Mouse (Mus musculus) CH12.LX (cell line): ENCODE measurements around the gene Il1f10. TPM values are rescaled to one million over a fixed set of nuclear protein-coding genes. Genes with fewer than 3 reads are reported as not detected.
A peak's percentile ranks its signal among the peaks of the same experiment; 100 is the strongest.

ENCODE experiments used
- DNase-seq: peaks from one replicate; pipeline ENCODE4 v3.0.0-alpha.2; 2013; ENCODE audit errors: extremely low read depth
- H3K27ac ChIP-seq: 2 replicates; pipeline ENCODE4 v1.5.1; 2012; ENCODE audit warnings: low read depth, mild to moderate bottlenecking, control low read depth, moderate library complexity; ENCODE audit not compliant: insufficient read depth
- H3K27me3 ChIP-seq: replicated peaks from 2 replicates; pipeline ENCODE3; 2012; ENCODE audit warnings: inconsistent platforms
- H3K36me3 ChIP-seq, 2 experiments: replicated peaks in 1 of 2; 2 replicates each; pipeline versions ENCODE3 to v1.6.1; 2012; ENCODE audit warnings: inconsistent platforms in 1 of 2, low read length in 1 of 2, mild to moderate bottlenecking in 1 of 2, mixed read lengths in 1 of 2, moderate library complexity in 1 of 2; ENCODE audit not compliant: control insufficient read depth in 1 of 2, insufficient read depth in 1 of 2
- H3K4me1 ChIP-seq, 2 experiments: 2 replicates each; pipeline ENCODE4 v1.6.1; 2012; ENCODE audit warnings: inconsistent platforms in 1 of 2, moderate library complexity in 1 of 2; ENCODE audit not compliant: insufficient read depth in 2 of 2, control insufficient read depth in 1 of 2
- H3K4me2 ChIP-seq: 2 replicates; pipeline ENCODE4 v1.6.1; 2012; ENCODE audit warnings: low read depth, mild to moderate bottlenecking, control low read depth; ENCODE audit not compliant: poor library complexity, insufficient read depth, severe bottlenecking
- H3K4me3 ChIP-seq, 3 experiments: fragments of 150-350 bp in 1 of 3; sonication (generic) in 1 of 3; replicated peaks in 1 of 3; 2 replicates each; pipeline versions ENCODE3 to v1.5.1; 2011 to 2012; ENCODE audit warnings: low read depth in 2 of 3, low read length in 2 of 3, mild to moderate bottlenecking in 2 of 3, moderate library complexity in 2 of 3, control low read depth in 1 of 3, improper control_type of control experiment in 1 of 3, inconsistent platforms in 1 of 3, mixed read lengths in 1 of 3; ENCODE audit not compliant: poor library complexity in 1 of 3
- H3K79me2 ChIP-seq: replicated peaks from 2 replicates; pipeline ENCODE4 v1.6.1; 2012; ENCODE audit warnings: mild to moderate bottlenecking, moderate library complexity; ENCODE audit not compliant: control insufficient read depth, poor library complexity, insufficient read depth, severe bottlenecking; ENCODE audit errors: extremely low read depth
- H3K9ac ChIP-seq: 2 replicates; pipeline ENCODE4 v1.6.1; 2012; ENCODE audit warnings: low read depth, mild to moderate bottlenecking, control low read depth, moderate library complexity; ENCODE audit not compliant: insufficient read depth
- H3K9me3 ChIP-seq: replicated peaks from 2 replicates; pipeline ENCODE3; 2012; ENCODE audit warnings: low read length, inconsistent platforms, mixed read lengths
- BHLHE40 ChIP-seq: IDR thresholded peaks from 2 replicates; pipeline ENCODE4 v1.6.1; 2011; ENCODE audit warnings: mild to moderate bottlenecking, low read depth, low read length, improper control_type of control experiment
- EP300 ChIP-seq: IDR thresholded peaks from 2 replicates; pipeline ENCODE4 v1.6.1; 2011; ENCODE audit warnings: low read length, improper control_type of control experiment
- MYC ChIP-seq: IDR thresholded peaks from 2 replicates; pipeline ENCODE4 v1.6.1; 2011; ENCODE audit warnings: low read depth, mild to moderate bottlenecking, improper control_type of control experiment, low read length
- POLR2A ChIP-seq: IDR thresholded peaks from 2 replicates; pipeline ENCODE4 v1.6.1; 2011; ENCODE audit warnings: low read depth, mild to moderate bottlenecking, improper control_type of control experiment, low read length
- SMC3 ChIP-seq: IDR thresholded peaks from 2 replicates; pipeline ENCODE4 v1.6.1; 2011; ENCODE audit warnings: low read depth, low read length, improper control_type of control experiment
- dilution Hi-C: fragments of 300-500 bp; cut with MboI; formaldehyde crosslinking; loops from 2 replicates; pipeline ENCODE4 v1.14.3; 2020; ENCODE audit warnings: low sequenced_read_pairs; ENCODE audit not compliant: extremely low pct_unique_long_range_greater_than_20kb, extremely low pct_ligation_motif_present
- in situ Hi-C: fragments of 300-500 bp; cut with MboI; formaldehyde crosslinking; loops from 3 replicates; pipeline ENCODE4 v1.14.3; 2019; ENCODE audit warnings: low sequenced_read_pairs, low pct_ligation_motif_present, low pct_unique_long_range_greater_than_20kb, mixed read lengths
- polyA plus RNA-seq: library from polyadenylated mRNA; unstranded; fragments of >175 nt; gene quantifications from 2 replicates; pipeline ENCODE4 v1.2.1, GENCODE M21; 2012; ENCODE audit warnings: low read depth; ENCODE audit not compliant: insufficient read length
- total RNA-seq, 2 experiments: library from RNA; depleted of rRNA; stranded (reverse); fragments of 300-350 nt in 1 of 2; fragments of >200 nt in 1 of 2; gene quantifications; 2 replicates each; pipeline ENCODE4 v1.2.3; 2012 to 2014

Il1f10 gene
- total and polyA plus RNA-seq, 3 experiments: not detected

DNA sequence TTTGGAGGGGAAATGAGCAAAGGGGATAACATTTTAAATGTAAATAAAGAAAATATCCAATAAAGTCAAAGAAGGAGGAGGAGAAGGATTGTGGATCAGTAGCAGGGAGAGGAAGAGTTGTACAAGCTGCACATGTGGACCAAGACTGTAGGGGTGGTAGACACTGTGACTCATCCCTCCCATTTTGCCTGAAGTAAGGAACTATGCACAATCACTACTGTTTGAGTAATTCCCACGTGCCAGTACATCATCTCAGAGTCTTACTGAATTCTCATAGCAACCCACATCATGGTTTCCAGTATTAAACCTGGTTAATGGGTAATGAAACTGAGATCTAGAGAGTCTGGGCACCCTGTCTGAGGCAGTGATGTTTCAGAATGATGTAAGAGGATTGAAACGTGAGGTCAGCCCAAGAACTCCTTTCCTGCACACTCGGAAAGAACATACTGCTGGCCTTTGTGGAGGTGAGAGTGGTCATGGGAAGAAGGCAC, 50.4 kb downstream of the Il1f10 start:
- H3K9ac ChIP-seq: peak overlapping the region; percentile 61; the same call in 1 of the 2 replicates
- H3K9me3 ChIP-seq: no peaks in the 10 kb centered on the region
- in situ Hi-C loops: no loop called here
- TF ChIP-seq EP300 (no peak), POLR2A (no peak), MYC (0 out of 2 replicates have a peak, but pooled peaks have one; percentile 8), BHLHE40 (peak; percentile 82), SMC3 (no peak)
- TF ChIP-seq, all 38 proteins: peak for 2
- peak overlapping the region in 1 of 3 experiments; percentile 4 for H3K4me3 ChIP-seq
- peak overlapping the region; percentile 42; the same call in 1 of the 2 replicates for H3K4me2 ChIP-seq
- dilution Hi-C loops: no loop called here
- peaks cover 12 to 19% of the 10 kb centered on the region in 2 experiments for H3K4me1 ChIP-seq
- H3K36me3 ChIP-seq: no peaks in the 10 kb centered on the region
- no peaks in the 10 kb centered on the region for H3K79me2 ChIP-seq
- no peaks in the 10 kb centered on the region for H3K27me3 ChIP-seq
- no peak for DNase-seq
- no peak overlapping the region for H3K27ac ChIP-seq

Other genes with a start within 250 kb of the Il1f10 start
- 0.42 and 0.64 TPM in 2 replicates for gene Hnmt, start 241.8 kb upstream of the Il1f10 start, total RNA-seq (2012; rRNA removed)
- 0.13 TPM in 1 of 2 replicates, not detected in the other for gene Hnmt, start 241.8 kb upstream of the Il1f10 start, total RNA-seq (2014; rRNA removed)
- gene Hnmt, start 241.8 kb upstream of the Il1f10 start, polyA plus RNA-seq: not detected in 2 replicates
- not detected in 2 replicates for gene Tbpl2, start 194.6 kb upstream of the Il1f10 start, total RNA-seq (2012; rRNA removed)
- not detected in 2 replicates for gene Tbpl2, start 194.6 kb upstream of the Il1f10 start, total RNA-seq (2014; rRNA removed)
- not detected in 2 replicates for gene Tbpl2, start 194.6 kb upstream of the Il1f10 start, polyA plus RNA-seq
- not detected in 2 replicates for gene Il1f8, start 138.0 kb upstream of the Il1f10 start, total RNA-seq (2012; rRNA removed)
- gene Il1f8, start 138.0 kb upstream of the Il1f10 start, total RNA-seq (2014; rRNA removed): 0.26 TPM in 1 of 2 replicates, not detected in the other
- not detected in 2 replicates for gene Il1f8, start 138.0 kb upstream of the Il1f10 start, polyA plus RNA-seq
- gene Il1f9, start 104.7 kb upstream of the Il1f10 start, total RNA-seq (2012; rRNA removed): not detected in 2 replicates
- not detected in 2 replicates for gene Il1f9, start 104.7 kb upstream of the Il1f10 start, total RNA-seq (2014; rRNA removed)
- not detected in 2 replicates for gene Il1f9, start 104.7 kb upstream of the Il1f10 start, polyA plus RNA-seq
- gene Il1f6, start 75.8 kb upstream of the Il1f10 start, total RNA-seq (2012; rRNA removed): 0.17 and 0.25 TPM in 2 replicates
- gene Il1f6, start 75.8 kb upstream of the Il1f10 start, total RNA-seq (2014; rRNA removed): 0.52 TPM in 1 of 2 replicates, not detected in the other
- gene Il1f6, start 75.8 kb upstream of the Il1f10 start, polyA plus RNA-seq: not detected in 2 replicates
- not detected in 2 replicates for gene Il1f5, start 14.2 kb upstream of the Il1f10 start, total RNA-seq (2012; rRNA removed)
- gene Il1f5, start 14.2 kb upstream of the Il1f10 start, total RNA-seq (2014; rRNA removed): not detected in 2 replicates
- gene Il1f5, start 14.2 kb upstream of the Il1f10 start, polyA plus RNA-seq: not detected in 2 replicates
- 0.21 and 0.98 TPM in 2 replicates for gene Il1rn, start 45.7 kb downstream of the Il1f10 start, total RNA-seq (2012; rRNA removed)
- gene Il1rn, start 45.7 kb downstream of the Il1f10 start, total RNA-seq (2014; rRNA removed): 0.54 and 0.71 TPM in 2 replicates
- 0.37 and 0.44 TPM in 2 replicates for gene Il1rn, start 45.7 kb downstream of the Il1f10 start, polyA plus RNA-seq
- 55.0 and 60.4 TPM in 2 replicates for gene Psd4, start 76.4 kb downstream of the Il1f10 start, total RNA-seq (2012; rRNA removed)
- 53.0 and 54.8 TPM in 2 replicates for gene Psd4, start 76.4 kb downstream of the Il1f10 start, total RNA-seq (2014; rRNA removed)
- gene Psd4, start 76.4 kb downstream of the Il1f10 start, polyA plus RNA-seq: 62.6 and 66.8 TPM in 2 replicates
- 0.17 and 0.21 TPM in 2 replicates for gene Pax8, start 184.4 kb downstream of the Il1f10 start, total RNA-seq (2012; rRNA removed)
- gene Pax8, start 184.4 kb downstream of the Il1f10 start, total RNA-seq (2014; rRNA removed): not detected in 2 replicates
- 0.29 and 0.60 TPM in 2 replicates for gene Pax8, start 184.4 kb downstream of the Il1f10 start, polyA plus RNA-seq